Comparison of ENCODE assay signal across 20 mouse cellular contexts in genomic region chr2:158151077-158151476, GRCm38 (mm10). TPM values are rescaled to one million over a fixed set of nuclear protein-coding genes. Genes with fewer than 3 reads are reported as not detected.
DNase-seq lines count a peak whose midpoint lies in the region; ATAC-seq and TF ChIP-seq lines count a peak whose summit lies in the region.
"Had no signal": no experiment of that assay in that cellular context is flagged by ENCODE, and none has a peak within 500 bp of the region (broad histone marks: within the 10 kb centered on the region; RNA-seq: fewer than 3 reads in every experiment).

No protein-coding gene starts in this region.

- H3K27ac ChIP-seq in heart, adult 2 months = no peak overlapping the region
- H3K27ac ChIP-seq in heart, embryonic 11.5 days (ENCODE audit: low read depth, low read length) = no peak overlapping the region
- H3K27ac ChIP-seq in liver, adult 2 months (replicated peaks; ENCODE audit: insufficient read depth, low read depth, low read length) = no peak overlapping the region
- H3K27ac ChIP-seq in MEL (ENCODE audit: control insufficient read depth, low read depth, low read length) = no peak overlapping the region
- H3K27ac ChIP-seq: embryonic facial prominence, embryonic 13.5 days; kidney, embryonic 15.5 days; midbrain, embryonic 12.5 days; neural tube, embryonic 15.5 days had no signal

- H3K9me3 ChIP-seq in heart, embryonic 11.5 days (replicated peaks; ENCODE audit: control insufficient read depth, low read length) = no peaks in the 10 kb centered on the region
- no peaks in the 10 kb centered on the region for H3K9me3 ChIP-seq in MEL (replicated peaks; ENCODE audit: insufficient read depth, low read length)
- H3K9me3 ChIP-seq: embryonic facial prominence, embryonic 13.5 days had no signal

- H3K4me3 ChIP-seq in heart, adult 2 months = no peak overlapping the region
- H3K4me3 ChIP-seq in heart, embryonic 11.5 days (ENCODE audit: low read depth, low read length) = no peak overlapping the region
- no peak overlapping the region for H3K4me3 ChIP-seq in liver, adult 2 months (ENCODE audit: insufficient read depth, low read depth, low read length)
- no peak overlapping the region for H3K4me3 ChIP-seq in MEL (ENCODE audit: control insufficient read depth in 1 of 2, insufficient read depth in 1 of 2, low read depth in 2 of 2, low read length in 2 of 2)
- H3K4me3 ChIP-seq: embryonic facial prominence, embryonic 13.5 days; heart, embryonic 12.5 days; kidney, embryonic 15.5 days; midbrain, embryonic 12.5 days; myocyte; neural tube, embryonic 15.5 days had no signal

- H3K9ac ChIP-seq in heart, adult 2 months (ENCODE audit: low read depth, low read length) = no peak overlapping the region
- no peak overlapping the region for H3K9ac ChIP-seq in heart, embryonic 11.5 days (ENCODE audit: low read depth, low read length)
- H3K9ac ChIP-seq in liver, adult 2 months (ENCODE audit: low read depth, low read length) = no peak overlapping the region
- no peak overlapping the region for H3K9ac ChIP-seq in MEL (ENCODE audit: control insufficient read depth, low read depth, low read length, poor library complexity, severe bottlenecking)
- H3K9ac ChIP-seq: embryonic facial prominence, embryonic 13.5 days; heart, embryonic 12.5 days; kidney, embryonic 15.5 days; midbrain, embryonic 12.5 days; neural tube, embryonic 15.5 days had no signal

- TF ChIP-seq POLR2A in heart, adult 2 months (IDR thresholded peaks at IDR 0.05; ENCODE audit: insufficient read depth, low read depth, low read length) = no peak
- no peak for TF ChIP-seq POLR2A in liver, adult 2 months (IDR thresholded peaks at IDR 0.05; ENCODE audit: extremely low read depth, insufficient read depth, low read length)
- TF ChIP-seq POLR2A in MEL (IDR thresholded peaks at IDR 0.05; ENCODE audit: control insufficient read depth in 1 of 2, insufficient read depth in 1 of 2, low read depth in 1 of 2, low read length in 2 of 2, poor library complexity in 1 of 2) = no peak

- DNase-seq in heart, adult 2 months = no peak
- no peak for DNase-seq in liver, adult 2 months (ENCODE audit: extremely low read depth, low read depth, low spot score)
- DNase-seq in liver (no peak), MEL (ENCODE audit: low read depth, low spot score) (peak; percentile 39)
- DNase-seq in B cell, adult 2 months = peak; percentile 34 to 39
- DNase-seq: adrenal gland, adult 8-10 months; cerebellum, adult 9-10 months; gastrocnemius, postnatal 14 days; heart, postnatal 4 days; lung, adult 2 months; right cerebral cortex, postnatal 25 days had no signal

- H3K4me2 ChIP-seq in heart, embryonic 11.5 days = no peak overlapping the region
- H3K4me2 ChIP-seq: embryonic facial prominence, embryonic 13.5 days; heart, embryonic 12.5 days; kidney, embryonic 15.5 days; midbrain, embryonic 12.5 days; neural tube, embryonic 15.5 days had no signal

- no peaks in the 10 kb centered on the region for H3K27me3 ChIP-seq in heart, adult 2 months (ENCODE audit: control insufficient read depth, insufficient read depth, low read length)
- H3K27me3 ChIP-seq in heart, embryonic 11.5 days (ENCODE audit: control insufficient read depth, insufficient read depth, low read length) = no peaks in the 10 kb centered on the region; the same call in 1 of the 2 replicates
- H3K27me3 ChIP-seq in liver, adult 2 months (ENCODE audit: control insufficient read depth, insufficient read depth, low read length) = no peaks in the 10 kb centered on the region
- no peaks in the 10 kb centered on the region for H3K27me3 ChIP-seq in MEL (ENCODE audit: control insufficient read depth in 1 of 2, insufficient read depth in 2 of 2, low read length in 2 of 2)
- H3K27me3 ChIP-seq: heart, embryonic 12.5 days; kidney, embryonic 15.5 days had no signal

- peak; percentile 41 for TF ChIP-seq CTCF in heart, adult 2 months (IDR thresholded peaks at IDR 0.05)
- TF ChIP-seq CTCF in liver, adult 2 months (IDR thresholded peaks at IDR 0.05; ENCODE audit: low read depth, low read length) = peak; percentile 23; the same call in 1 of the 2 replicates
- TF ChIP-seq CTCF in MEL (IDR thresholded peaks at IDR 0.05 in 2 of 3, conservative IDR thresholded peaks at IDR 0.05 in 1 of 3; ENCODE audit: control insufficient read depth in 1 of 3, insufficient read depth in 1 of 3, low read depth in 2 of 3, low read length in 3 of 3, poor library complexity in 1 of 3, severe bottlenecking in 1 of 3) = peak; percentile 38 to 41 (median 39)

- no peaks in the 10 kb centered on the region for H3K4me1 ChIP-seq in heart, adult 2 months (ENCODE audit: control insufficient read depth, insufficient read depth, low read length)
- peaks cover 17% of the 10 kb centered on the region for H3K4me1 ChIP-seq in heart, embryonic 11.5 days (ENCODE audit: control insufficient read depth, insufficient read depth, low read length)
- peaks cover 2% of the 10 kb centered on the region for H3K4me1 ChIP-seq in liver, adult 2 months (ENCODE audit: control insufficient read depth, insufficient read depth, low read length)
- H3K4me1 ChIP-seq in MEL (ENCODE audit: control insufficient read depth in 1 of 2, insufficient read depth in 2 of 2, low read length in 2 of 2) = peaks cover 4 to 15% of the 10 kb centered on the region in 2 experiments

- 98% methylated on average over 3 of the region's 3 CpGs for WGBS in heart, adult 2 months
- WGBS in heart, embryonic 11.5 days (ENCODE audit: insufficient replicate concordance) = 90% methylated on average over 3 of the region's 3 CpGs
- WGBS in liver, adult 2 months = 98% methylated on average over 3 of the region's 3 CpGs

- H3K36me3 ChIP-seq in heart, adult 2 months (ENCODE audit: control insufficient read depth, insufficient read depth, low read length) = no peaks in the 10 kb centered on the region
- H3K36me3 ChIP-seq in heart, embryonic 11.5 days (ENCODE audit: control insufficient read depth, insufficient read depth, low read length) = no peaks in the 10 kb centered on the region
- H3K36me3 ChIP-seq in liver, adult 2 months (ENCODE audit: control insufficient read depth, insufficient read depth, low read length) = no peaks in the 10 kb centered on the region
- H3K36me3 ChIP-seq in MEL (ENCODE audit: control insufficient read depth in 1 of 2, insufficient read depth in 2 of 2, low read length in 2 of 2) = peaks cover 0 to 4% of the 10 kb centered on the region in 2 experiments; a peak in 2 of 4 replicates
- H3K36me3 ChIP-seq: embryonic facial prominence, embryonic 13.5 days; heart, embryonic 12.5 days; kidney, embryonic 15.5 days; midbrain, embryonic 12.5 days; neural tube, embryonic 15.5 days had no signal

- no peaks in the 10 kb centered on the region for H3K79me2 ChIP-seq in heart, adult 2 months (replicated peaks; ENCODE audit: control insufficient read depth, insufficient read depth, low read length)
- peaks cover 1% of the 10 kb centered on the region; the same call in 1 of the 2 replicates for H3K79me2 ChIP-seq in liver, adult 2 months (ENCODE audit: control insufficient read depth, insufficient read depth, low read length)
- H3K79me2 ChIP-seq in MEL (ENCODE audit: control insufficient read depth, insufficient read depth, low read length, poor library complexity) = no peaks in the 10 kb centered on the region

- no peak for ATAC-seq in heart, embryonic 11.5 days (replicated peaks; ENCODE audit: insufficient number of reproducible peaks, low FRiP score, low TSS enrichment)
- no peak for ATAC-seq in inflammation-experienced regulatory T-cells, adult 6 months
- no peak for ATAC-seq in erythroblast, adult 5-6 weeks (replicated peaks; ENCODE audit: low FRiP score, poor library complexity, severe bottlenecking)

- intact Hi-C loops in heart, adult 2 months (cut with DNase I) = no loop called here

- TF ChIP-seq RAD21 in MEL (IDR thresholded peaks at IDR 0.05; ENCODE audit: low read depth, low read length) = peak; percentile 14

- TF ChIP-seq EP300 in heart, adult 2 months (IDR thresholded peaks at IDR 0.05; ENCODE audit: insufficient read depth, low read depth, low read length) = no peak
- TF ChIP-seq EP300 in MEL (IDR thresholded peaks at IDR 0.05; ENCODE audit: low read depth in 1 of 2, low read length in 2 of 2) = no peak

TF ChIP-seq in MEL, 35 proteins besides CTCF, POLR2A, EP300 and RAD21 (continues in another document):
- TF ChIP-seq TBP (IDR thresholded peaks at IDR 0.05; ENCODE audit: low read depth, low read length) (no peak), MAZ (IDR thresholded peaks at IDR 0.05; ENCODE audit: low read depth, low read length) (no peak), ZNF384 (IDR thresholded peaks at IDR 0.05; ENCODE audit: low read depth, low read length) (no peak), ZKSCAN1 (IDR thresholded peaks at IDR 0.05; ENCODE audit: low read depth, low read length) (no peak), ZMIZ1 (IDR thresholded peaks at IDR 0.05; ENCODE audit: low read depth, low read length) (no peak), E2F4 (IDR thresholded peaks at IDR 0.05; ENCODE audit: borderline replicate concordance, low read depth, low read length) (no peak), MYC (IDR thresholded peaks at IDR 0.05; ENCODE audit: low read depth, low read length) (no peak), POLR2AphosphoS5 (IDR thresholded peaks at IDR 0.05; ENCODE audit: borderline replicate concordance, low read depth, low read length) (no peak), MAX (IDR thresholded peaks at IDR 0.05; ENCODE audit: low read length) (no peak), TAL1 (IDR thresholded peaks at IDR 0.05; ENCODE audit: low read length) (no peak), ETS1 (IDR thresholded peaks at IDR 0.05; ENCODE audit: low read depth, low read length) (no peak), USF1 (IDR thresholded peaks at IDR 0.05; ENCODE audit: low read depth, low read length) (no peak), GABPA (IDR thresholded peaks at IDR 0.05; ENCODE audit: low read depth, low read length) (no peak), MAFK (IDR thresholded peaks at IDR 0.05; ENCODE audit: borderline replicate concordance, low read depth, low read length) (no peak), MXI1 (IDR thresholded peaks at IDR 0.05; ENCODE audit: low read depth, low read length) (no peak), BHLHE40 (IDR thresholded peaks at IDR 0.05; ENCODE audit: borderline replicate concordance, low read depth, low read length) (no peak)

RNA-seq across cellular contexts. Expression of gene Tgm2, which starts 4.8 kb away (rescaled TPM):
- total RNA-seq in heart, adult 2 months (2021) = 100 to 1,000 TPM; 270 to 286 TPM
- 155 and 205 TPM in 2 replicates for polyA plus RNA-seq in heart, adult 2 months (2012; rRNA removed)
- polyA plus RNA-seq in heart, embryonic 11.5 days (2014; fragmentation: Nextera tagmentation; extraction: Ambion mirVana) = 129 and 130 TPM in 2 replicates
- 68.3 and 101 TPM in 2 replicates for total RNA-seq in liver, adult 2 months (2014; rRNA removed)
- polyA plus RNA-seq in liver, adult 2 months (2012; rRNA removed) = 91.7 and 93.5 TPM in 2 replicates
- 6.1 and 11.0 TPM in 2 replicates for total RNA-seq in MEL (2012; rRNA removed)
- 1 to 10 TPM in 1 of 2 experiments, not detected in 1; 7.7 TPM for polyA plus RNA-seq in MEL (2012; ENCODE audit: insufficient read depth in 1 of 2, insufficient read length in 2 of 2, low read depth in 1 of 2, low replicate concordance in 2 of 2, missing spikeins in 1 of 2)
- 1 to 10 TPM; 1.2 to 2.6 (median 2.1) TPM for polyA plus RNA-seq in inflammation-experienced regulatory T-cells, adult 6 months (2017; shearing (Covaris generic))
- 2.1 and 3.8 TPM in 2 replicates for total RNA-seq in erythroblast, adult 5-6 weeks (2015; ENCODE audit: low replicate concordance)
- total RNA-seq in erythroblast, adult 5-6 weeks (2017; ENCODE audit: low replicate concordance) = 6.6 and 9.6 TPM in 2 replicates

Comparison
In these comparisons a context has a peak if more than half of its experiments do, and no peak if none do; other contexts are left out.
1. DNase-seq: peak in B cell, adult 2 months (2 of 2) and MEL (single experiment); none in heart, adult 2 months (0 of 2), liver, adult 2 months (single experiment) and liver (single experiment).
2. RNA of gene Tgm2, which starts 4.8 kb away (polyA plus RNA-seq): 155 to 205 TPM in heart, adult 2 months, 129 to 130 TPM in heart, embryonic 11.5 days and 91.7 to 93.5 TPM in liver, adult 2 months; 7.7 TPM in MEL and 1.2 to 2.6 TPM in inflammation-experienced regulatory T-cells, adult 6 months; every median in the first group is over 10 times any median in the second.
3. Peak in every context shown above with its lines, with median percentiles within 50 percentile points of each other: CTCF ChIP-seq.